ENCODE assay signal across 8 mouse cellular contexts in the genomic region with DNA sequence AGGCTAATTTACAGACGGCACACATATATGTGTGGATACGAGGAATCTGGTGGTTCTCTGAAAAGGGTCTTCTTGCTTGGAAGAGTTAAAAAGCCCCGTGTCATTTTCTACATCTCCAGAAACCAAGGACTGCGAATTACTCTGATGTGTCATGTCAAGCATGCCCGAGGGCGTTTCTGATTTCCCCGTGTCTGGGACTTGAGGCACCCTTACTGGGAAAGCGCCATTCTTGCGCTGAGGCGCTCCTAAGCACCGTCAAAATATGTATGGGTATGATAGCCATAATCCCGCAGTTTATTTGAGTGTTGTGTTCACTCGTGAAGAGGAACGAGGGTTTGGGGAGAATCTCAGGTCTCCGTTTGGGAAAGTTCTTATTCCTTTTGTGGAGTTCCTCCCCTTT. TPM values are rescaled to one million over a fixed set of nuclear protein-coding genes. Genes with fewer than 3 reads are reported as not detected.
DNase-seq lines count a peak whose midpoint lies in the region; ATAC-seq and TF ChIP-seq lines count a peak whose summit lies in the region.

No protein-coding gene starts in this region.

- peak overlapping the region; percentile 89 for H3K4me3 ChIP-seq in heart, embryonic 13.5 days
- peak overlapping the region; percentile 91 for H3K4me3 ChIP-seq in E14TG2a.4 (replicated peaks; ENCODE audit: low read length)
- peak overlapping the region; percentile 79 for H3K4me3 ChIP-seq in embryonic facial prominence, embryonic 10.5 days
- peak overlapping the region; percentile 89 for H3K4me3 ChIP-seq in hindbrain, embryonic 14.5 days (replicated peaks; ENCODE audit: low read length)

- ATAC-seq in heart, embryonic 13.5 days (ENCODE audit: extremely low read depth, insufficient number of reproducible peaks, low FRiP score, low TSS enrichment) = no peak
- no peak for ATAC-seq in hindbrain, embryonic 14.5 days (ENCODE audit: low FRiP score)

- 4% methylated on average over 15 of the region's 15 CpGs for WGBS in heart, embryonic 13.5 days
- 7% methylated on average over 15 of the region's 15 CpGs for WGBS in embryonic facial prominence, embryonic 10.5 days
- 6% methylated on average over 15 of the region's 15 CpGs for WGBS in hindbrain, embryonic 14.5 days

- no peaks in the 10 kb centered on the region for H3K9me3 ChIP-seq in heart, embryonic 13.5 days
- H3K9me3 ChIP-seq in E14TG2a.4 (ENCODE audit: low read length) = no peaks in the 10 kb centered on the region
- H3K9me3 ChIP-seq in embryonic facial prominence, embryonic 10.5 days = no peaks in the 10 kb centered on the region
- H3K9me3 ChIP-seq in hindbrain, embryonic 14.5 days (ENCODE audit: control insufficient read depth, low read length) = no peaks in the 10 kb centered on the region

- H3K4me2 ChIP-seq in heart, embryonic 13.5 days = peak overlapping the region; percentile 68
- peak overlapping the region; percentile 66 for H3K4me2 ChIP-seq in hindbrain, embryonic 14.5 days (replicated peaks)

- 0 out of 2 replicates have a peak, but pooled peaks cover 2% of the 10 kb centered on the region for H3K36me3 ChIP-seq in heart, embryonic 13.5 days
- peaks cover 42% of the 10 kb centered on the region for H3K36me3 ChIP-seq in E14TG2a.4 (ENCODE audit: insufficient read depth, low read length)
- H3K36me3 ChIP-seq in embryonic facial prominence, embryonic 10.5 days (replicated peaks) = peaks cover 25% of the 10 kb centered on the region
- H3K36me3 ChIP-seq in hindbrain, embryonic 14.5 days (replicated peaks; ENCODE audit: control insufficient read depth, insufficient read depth) = no peaks in the 10 kb centered on the region

- peak overlapping the region; percentile 80 for H3K27ac ChIP-seq in heart, embryonic 13.5 days (replicated peaks)
- peak overlapping the region; percentile 95 for H3K27ac ChIP-seq in embryonic facial prominence, embryonic 10.5 days (replicated peaks)
- peak overlapping the region; percentile 58; the same call in 1 of the 2 replicates for H3K27ac ChIP-seq in hindbrain, embryonic 14.5 days

- H3K27me3 ChIP-seq in heart, embryonic 13.5 days (replicated peaks) = no peaks in the 10 kb centered on the region
- H3K27me3 ChIP-seq in E14TG2a.4 (ENCODE audit: insufficient read depth, low read length) = no peaks in the 10 kb centered on the region
- no peaks in the 10 kb centered on the region for H3K27me3 ChIP-seq in embryonic facial prominence, embryonic 10.5 days (replicated peaks; ENCODE audit: low read depth, poor library complexity, severe bottlenecking)
- H3K27me3 ChIP-seq in hindbrain, embryonic 14.5 days (ENCODE audit: control insufficient read depth, insufficient read depth, low read length) = no peaks in the 10 kb centered on the region

- peak overlapping the region; percentile 87 for H3K9ac ChIP-seq in heart, embryonic 13.5 days
- H3K9ac ChIP-seq in hindbrain, embryonic 14.5 days = peak overlapping the region; percentile 77

- TF ChIP-seq CTCF in E14TG2a.4 (conservative IDR thresholded peaks at IDR 0.05; ENCODE audit: low read length) = no peak

- H3K4me1 ChIP-seq in heart, embryonic 13.5 days = peaks cover 34% of the 10 kb centered on the region
- H3K4me1 ChIP-seq in E14TG2a.4 (replicated peaks; ENCODE audit: low read depth, low read length) = peaks cover 50% of the 10 kb centered on the region
- peaks cover 26% of the 10 kb centered on the region for H3K4me1 ChIP-seq in embryonic facial prominence, embryonic 10.5 days
- H3K4me1 ChIP-seq in hindbrain, embryonic 14.5 days (replicated peaks; ENCODE audit: control insufficient read depth, insufficient read depth, low read length) = peaks cover 13% of the 10 kb centered on the region; the same call in 1 of the 2 replicates

- intact Hi-C loops in heart, postnatal 14 days (cut with DNase I) = loop anchor here (5.0 kb wide), 1 partner anchor 36 kb away; no protein-coding TSS in a partner anchor

- no peak for DNase-seq in heart, postnatal 14 days
- peak; percentile 52 for DNase-seq in embryonic facial prominence, embryonic 10.5 days (ENCODE audit: low spot score)
- no peak for DNase-seq in hindbrain, embryonic 14.5 days (ENCODE audit: low spot score)
- DNase-seq in lung, postnatal 10 days = peak; percentile 31
- no peak for DNase-seq in right cerebral cortex, postnatal 25 days
- DNase-seq in adrenal gland, adult 18-20 months (ENCODE audit: low spot score in 2 of 2) = no peak

RNA-seq across cellular contexts. Expression of a gene that starts 0.4 kb away (rescaled TPM):
- polyA plus RNA-seq in heart, embryonic 13.5 days (2015; fragmentation: Nextera tagmentation; extraction: Ambion mirVana) = 4.1 and 5.1 TPM in 2 replicates
- 1 to 10 TPM; 2.9 to 3.9 TPM for total RNA-seq in heart, postnatal 14 days (2021)
- polyA plus RNA-seq in embryonic facial prominence, embryonic 10.5 days (2016; fragmentation: Nextera tagmentation; extraction: Ambion mirVana) = 9.4 and 9.7 TPM in 2 replicates
- 12.5 and 15.2 TPM in 2 replicates for polyA plus RNA-seq in hindbrain, embryonic 14.5 days (2014; fragmentation: Nextera tagmentation; extraction: Ambion mirVana)
- total RNA-seq in adrenal gland, adult 18-20 months (2021) = 10 to 100 TPM; 12.2 to 13.9 TPM

RNA-seq across cellular contexts. Expression of a gene that starts 0.6 kb away (rescaled TPM):
- 39.7 and 41.7 TPM in 2 replicates for polyA plus RNA-seq in heart, embryonic 13.5 days (2015; fragmentation: Nextera tagmentation; extraction: Ambion mirVana)
- 10 to 100 TPM; 90.0 to 95.3 TPM for total RNA-seq in heart, postnatal 14 days (2021)
- 110 and 113 TPM in 2 replicates for polyA plus RNA-seq in embryonic facial prominence, embryonic 10.5 days (2016; fragmentation: Nextera tagmentation; extraction: Ambion mirVana)
- 50.0 and 50.8 TPM in 2 replicates for polyA plus RNA-seq in hindbrain, embryonic 14.5 days (2014; fragmentation: Nextera tagmentation; extraction: Ambion mirVana)
- total RNA-seq in adrenal gland, adult 18-20 months (2021) = 100 to 1,000 TPM; 141 to 160 TPM

RNA-seq across cellular contexts. Expression of a gene that starts 27.1 kb away (rescaled TPM):
- 0.10 and 0.27 TPM in 2 replicates for polyA plus RNA-seq in heart, embryonic 13.5 days (2015; fragmentation: Nextera tagmentation; extraction: Ambion mirVana)
- total RNA-seq in heart, postnatal 14 days (2021) = not detected
- 0.59 and 0.72 TPM in 2 replicates for polyA plus RNA-seq in embryonic facial prominence, embryonic 10.5 days (2016; fragmentation: Nextera tagmentation; extraction: Ambion mirVana)
- 0.21 and 0.33 TPM in 2 replicates for polyA plus RNA-seq in hindbrain, embryonic 14.5 days (2014; fragmentation: Nextera tagmentation; extraction: Ambion mirVana)
- not detected for total RNA-seq in adrenal gland, adult 18-20 months (2021)

RNA-seq across cellular contexts. Expression of a gene that starts 27.6 kb away (rescaled TPM):
- 140 and 155 TPM in 2 replicates for polyA plus RNA-seq in heart, embryonic 13.5 days (2015; fragmentation: Nextera tagmentation; extraction: Ambion mirVana)
- 10 to 100 TPM; 90.2 to 100.0 TPM for total RNA-seq in heart, postnatal 14 days (2021)
- polyA plus RNA-seq in embryonic facial prominence, embryonic 10.5 days (2016; fragmentation: Nextera tagmentation; extraction: Ambion mirVana) = 159 and 168 TPM in 2 replicates
- polyA plus RNA-seq in hindbrain, embryonic 14.5 days (2014; fragmentation: Nextera tagmentation; extraction: Ambion mirVana) = 135 and 144 TPM in 2 replicates
- total RNA-seq in adrenal gland, adult 18-20 months (2021) = 100 to 1,000 TPM in 1 of 2 experiments, 10 to 100 TPM in 1; 95.1 to 109 TPM

Comparison
In these comparisons a context has a peak if more than half of its experiments do, and no peak if none do; other contexts are left out.
1. DNase-seq: peak in embryonic facial prominence, embryonic 10.5 days (single experiment) and lung, postnatal 10 days (single experiment); none in heart, postnatal 14 days (0 of 2), hindbrain, embryonic 14.5 days (single experiment), right cerebral cortex, postnatal 25 days (single experiment) and adrenal gland, adult 18-20 months (0 of 2).
2. Peak in every context shown above with its lines, with median percentiles within 50 percentile points of each other: H3K27ac ChIP-seq and H3K4me3 ChIP-seq.